Mouse (Mus musculus) E14TG2a.4 (cell line): Measurements from ENCODE around the gene Vmn1r38.
"Not testable (repeated sequence)": the region's sequence is repeated elsewhere in the genome, so short reads cannot be mapped to it uniquely, and the experiment has no call there.

Experiments
- H3K27me3 ChIP-seq: 2 replicates; pipeline ENCODE4 v1.6.1; 2014; ENCODE audit warnings: low read length, control low read depth; ENCODE audit not compliant: insufficient read depth
- H3K36me3 ChIP-seq: 2 replicates; pipeline ENCODE4 v1.6.1; 2014; ENCODE audit warnings: low read length, control low read depth; ENCODE audit not compliant: insufficient read depth
- H3K4me1 ChIP-seq: replicated peaks from 2 replicates; pipeline ENCODE4 v1.6.1; 2014; ENCODE audit warnings: low read depth, low read length, control low read depth
- H3K4me3 ChIP-seq: replicated peaks from 2 replicates; pipeline ENCODE4 v1.5.1; 2014; ENCODE audit warnings: mild to moderate bottlenecking, low read length
- H3K9me3 ChIP-seq: 2 replicates; pipeline ENCODE4 v1.6.1; 2014; ENCODE audit warnings: low read length, control low read depth
- CTCF ChIP-seq: conservative IDR thresholded peaks from 2 replicates; pipeline ENCODE4 v1.5.1; 2014; ENCODE audit warnings: low read length
- NANOG ChIP-seq: IDR thresholded peaks from 2 replicates; pipeline ENCODE4 v1.6.1; 2014; ENCODE audit warnings: borderline replicate concordance, low read length, mixed read lengths
- POU5F1 ChIP-seq: IDR thresholded peaks from 2 replicates; pipeline ENCODE4 v1.6.1; 2014; ENCODE audit warnings: low read length, borderline replicate concordance

The Vmn1r38 gene

DNA sequence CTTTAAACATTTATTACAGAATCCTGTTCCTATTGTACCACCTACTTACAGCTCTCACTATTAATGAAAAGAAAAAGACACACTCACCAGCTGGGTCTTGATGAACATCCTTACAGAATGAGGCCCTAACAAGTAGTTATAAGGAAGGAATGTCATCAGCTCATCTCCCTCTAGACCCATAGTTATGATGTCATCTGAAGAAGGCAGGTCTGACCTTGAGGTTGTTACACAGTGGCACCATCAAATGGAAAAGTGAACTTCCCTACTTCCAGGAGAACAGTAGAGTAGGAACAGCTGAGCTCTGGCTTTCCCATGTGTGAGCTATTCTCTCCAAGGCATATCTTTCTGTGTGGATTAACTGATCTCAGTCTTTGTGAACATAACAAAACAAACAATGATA is at the start of gene Vmn1r38:
Vmn1r38 (minus strand) TSS at position 101 of the 400 bp plus-strand sequence.
- not testable (repeated sequence) for H3K4me3 ChIP-seq, H3K4me1 ChIP-seq

GRCm38 (mm10) chr6:66810509-66810908 is 28.1 kb upstream of the Vmn1r38 start, which contains the start of gene Vmn1r39:
Vmn1r39 (minus strand) TSS chr6:66810609.
- H3K27me3 ChIP-seq: no peaks in the 10 kb centered on the region
- H3K4me1 ChIP-seq: no peaks in the 10 kb centered on the region

More for the DNA sequence above, at the start of gene Vmn1r38:
- H3K36me3 ChIP-seq, H3K9me3 ChIP-seq, H3K27me3 ChIP-seq: not testable (repeated sequence)

DNA sequence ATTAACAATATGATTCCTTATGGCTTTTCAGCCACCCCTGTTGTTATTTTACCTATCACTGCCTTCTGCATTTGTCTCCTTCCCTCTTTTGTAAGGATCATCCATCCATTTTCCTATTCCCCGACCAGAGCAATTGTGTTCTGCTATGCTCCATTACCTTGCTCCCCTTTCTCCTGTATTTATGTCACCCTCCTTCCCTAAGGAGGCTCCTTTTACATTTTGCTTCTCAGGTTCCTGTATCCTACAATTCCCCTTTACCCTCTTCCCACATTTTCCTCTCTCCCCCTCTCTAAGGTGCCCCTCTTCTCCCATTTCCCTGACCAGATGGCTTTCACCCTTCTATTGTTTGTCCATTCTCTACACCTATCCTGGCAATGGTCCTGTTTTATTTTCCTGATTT is 23.9 kb upstream of the Vmn1r38 start:
- Histone ChIP-seq H3K4me3 (no peak overlapping the region), H3K4me1 (no peaks in the 10 kb centered on the region), H3K9me3 (no peaks in the 10 kb centered on the region), H3K36me3 (no peaks in the 10 kb centered on the region), H3K27me3 (no peaks in the 10 kb centered on the region)
- TF ChIP-seq NANOG (no peak), POU5F1 (no peak), CTCF (no peak)

More at GRCm38 (mm10) chr6:66810509-66810908, 28.1 kb upstream of the Vmn1r38 start, which contains the start of gene Vmn1r39:
- Histone ChIP-seq H3K4me3 (no peak within 1 kb of the TSS), H3K36me3 (no peaks in the 10 kb centered on the region), H3K9me3 (peaks cover 17% of the 10 kb centered on the region)
- no peak for TF ChIP-seq NANOG
- no peak for TF ChIP-seq CTCF
- no peak for TF ChIP-seq POU5F1

GRCm38 (mm10) chr6:66805713-66806112 is 23.3 kb upstream of the Vmn1r38 start:
- Histone ChIP-seq H3K27me3 (no peaks in the 10 kb centered on the region), H3K4me3 (no peak overlapping the region), H3K4me1 (no peaks in the 10 kb centered on the region), H3K36me3 (no peaks in the 10 kb centered on the region), H3K9me3 (no peaks in the 10 kb centered on the region)
- TF ChIP-seq CTCF (no peak), NANOG (no peak), POU5F1 (no peak)

DNA sequence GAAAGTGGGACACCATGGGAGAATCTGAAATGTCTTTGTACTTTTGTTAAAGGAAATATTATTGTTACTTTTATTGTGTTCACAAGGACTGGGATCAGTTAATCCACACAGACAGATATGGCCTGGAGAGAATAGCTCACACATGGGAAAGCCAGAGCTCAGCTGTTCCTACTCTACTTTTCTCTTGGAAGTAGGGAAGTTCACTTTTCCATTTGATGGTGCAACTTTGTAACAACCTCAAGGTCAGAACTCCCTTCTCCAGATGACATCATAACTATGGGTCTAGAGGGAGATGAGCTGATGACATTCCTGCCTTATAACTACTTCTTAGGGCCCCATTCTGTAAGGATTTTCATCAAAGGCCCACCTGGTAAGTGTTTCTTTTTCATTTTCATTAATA is 53.3 kb downstream of the Vmn1r38 start, which contains the start of gene Vmn1r37:
Vmn1r37 (plus strand) TSS at position 301 of the 400 bp plus-strand sequence.
- not testable (repeated sequence) for H3K36me3 ChIP-seq, H3K4me1 ChIP-seq

More for the DNA sequence above, 53.3 kb downstream of the Vmn1r38 start, which contains the start of gene Vmn1r37:
- not testable (repeated sequence) for H3K4me3 ChIP-seq, H3K9me3 ChIP-seq, H3K27me3 ChIP-seq
